Mouse (Mus musculus) liver (tissue): ENCODE measurements around the gene Map2k3.

Experiments used
- DNase-seq: peaks from one replicate; pipeline ENCODE4 v3.0.0-alpha.2; 2020; ENCODE audit warnings: mixed read lengths

Gene Map2k3

GRCm38 (mm10) chr11:60930724-60931281 is 1.0 kb upstream of the Map2k3 start:
- DNase-seq, result no peak

- DNase-seq, result peak; percentile 40
Observed at GRCm38 (mm10) chr11:60931282-60931868, 458 bp upstream of the Map2k3 start.

GRCm38 (mm10) chr11:60932503-60933020 is 729 bp downstream of the Map2k3 start:
- peak; percentile 43 for DNase-seq

GRCm38 (mm10) chr11:60933178-60933930 is 1.5 kb downstream of the Map2k3 start:
- DNase-seq, result no peak

GRCm38 (mm10) chr11:60934795-60935194 is 3.0 kb downstream of the Map2k3 start:
- no peak for DNase-seq

- DNase-seq, result peak; percentile 92
Observed at GRCm38 (mm10) chr11:60935326-60935974, 3.6 kb downstream of the Map2k3 start.

GRCm38 (mm10) chr11:60935975-60936373 is 4.1 kb downstream of the Map2k3 start:
- no peak for DNase-seq

GRCm38 (mm10) chr11:60937611-60938010 is 5.8 kb downstream of the Map2k3 start:
- no peak for DNase-seq

- DNase-seq, result no peak
Observed at GRCm38 (mm10) chr11:60939487-60939886, 7.7 kb downstream of the Map2k3 start.

- no peak for DNase-seq
Observed at GRCm38 (mm10) chr11:60940501-60940900, 8.7 kb downstream of the Map2k3 start.

GRCm38 (mm10) chr11:60941370-60941769 is 9.5 kb downstream of the Map2k3 start:
- peak; percentile 83 for DNase-seq

GRCm38 (mm10) chr11:60942263-60943015 is 10.6 kb downstream of the Map2k3 start:
- peak; percentile 83 for DNase-seq

GRCm38 (mm10) chr11:60945003-60945402 is 13.2 kb downstream of the Map2k3 start:
- no peak for DNase-seq

GRCm38 (mm10) chr11:60951896-60952295 is 20.1 kb downstream of the Map2k3 start:
- DNase-seq, result no peak

- DNase-seq, result no peak
Observed at GRCm38 (mm10) chr11:60952362-60952761, 20.5 kb downstream of the Map2k3 start.

- DNase-seq, result no peak
Observed at GRCm38 (mm10) chr11:60952986-60953385, 21.2 kb downstream of the Map2k3 start.

GRCm38 (mm10) chr11:60953803-60954202 is 22.0 kb downstream of the Map2k3 start:
- peak; percentile 92 for DNase-seq

GRCm38 (mm10) chr11:60954255-60955104 is 22.6 kb downstream of the Map2k3 start:
- no peak for DNase-seq

GRCm38 (mm10) chr11:60955621-60956383 is 24.0 kb downstream of the Map2k3 start:
- no peak for DNase-seq

- DNase-seq, result no peak
Observed at GRCm38 (mm10) chr11:60958948-60959347, 27.1 kb downstream of the Map2k3 start.

GRCm38 (mm10) chr11:60961176-60961575 is 29.3 kb downstream of the Map2k3 start:
- DNase-seq, result no peak
